Mouse (Mus musculus) telencephalon, adult 2 months (tissue): ENCODE data around the gene Gm10840.
"Not testable (repeated sequence)": the region's sequence is repeated elsewhere in the genome, so short reads cannot be mapped to it uniquely, and the experiment has no call there.

ENCODE experiments used
- DNase-seq: peaks from one replicate; pipeline ENCODE4 v3.0.0-alpha.2; 2011; ENCODE audit warnings: low read depth, low spot score

Gm10840 gene

DNA sequence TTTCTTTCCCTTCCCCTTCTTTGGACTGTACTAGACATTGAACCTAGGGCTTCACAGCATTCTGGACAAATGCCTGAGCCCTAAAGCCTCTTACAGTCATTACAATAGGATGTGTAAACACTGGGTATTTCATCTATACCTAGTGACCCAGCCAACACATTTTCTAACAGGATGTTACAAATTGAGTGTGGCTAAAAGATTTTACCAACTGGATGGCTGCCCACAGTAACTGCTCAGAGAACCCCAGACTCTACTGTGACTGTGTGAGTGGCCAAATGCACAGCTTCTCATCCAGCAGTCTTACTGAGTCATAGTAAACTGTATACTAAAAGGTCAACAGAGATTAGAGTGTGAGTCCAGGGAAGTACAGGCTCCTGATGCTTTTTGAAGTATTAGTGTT lies 34.7 kb downstream of the Gm10840 start:
- no peak for DNase-seq

DNA sequence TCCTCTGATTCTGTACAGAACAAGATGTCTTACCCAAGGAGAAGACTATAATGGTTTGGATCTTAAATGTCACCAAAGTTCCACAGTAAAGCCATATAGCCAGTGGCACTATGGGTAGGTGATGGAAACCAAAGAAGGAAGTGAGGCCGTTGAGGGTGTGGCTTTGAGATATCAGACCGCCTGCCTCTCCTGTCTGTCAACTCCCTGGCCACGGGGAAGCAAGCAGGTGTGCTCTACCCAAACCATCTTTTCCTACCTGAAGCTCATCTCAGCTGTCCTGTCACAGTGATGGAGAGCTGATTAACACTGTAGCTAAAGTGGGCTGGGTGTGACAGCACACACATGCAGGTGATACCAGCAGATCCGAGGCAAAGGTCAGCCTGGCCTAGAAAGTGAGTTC lies 37.6 kb downstream of the Gm10840 start:
- no peak for DNase-seq

DNA sequence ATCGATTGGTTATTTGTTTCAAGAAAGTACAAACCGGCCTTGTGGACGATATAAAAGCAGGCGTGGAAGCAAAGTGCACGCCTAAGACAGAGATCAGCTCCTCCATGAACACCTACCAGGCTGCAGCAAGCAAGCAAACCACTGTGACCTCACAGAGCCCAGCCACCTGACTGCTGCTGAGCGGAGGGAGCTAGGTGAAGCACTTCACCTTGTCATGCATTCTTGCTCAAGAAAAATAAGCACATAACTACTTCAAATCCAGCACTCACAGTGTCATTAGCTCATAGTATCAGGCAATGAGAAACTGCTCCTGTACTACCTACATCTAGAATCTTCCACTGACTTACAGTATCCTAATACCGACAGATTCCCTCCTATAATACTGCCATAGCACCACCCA lies 39.3 kb downstream of the Gm10840 start:
- DNase-seq: not testable (repeated sequence)

DNA sequence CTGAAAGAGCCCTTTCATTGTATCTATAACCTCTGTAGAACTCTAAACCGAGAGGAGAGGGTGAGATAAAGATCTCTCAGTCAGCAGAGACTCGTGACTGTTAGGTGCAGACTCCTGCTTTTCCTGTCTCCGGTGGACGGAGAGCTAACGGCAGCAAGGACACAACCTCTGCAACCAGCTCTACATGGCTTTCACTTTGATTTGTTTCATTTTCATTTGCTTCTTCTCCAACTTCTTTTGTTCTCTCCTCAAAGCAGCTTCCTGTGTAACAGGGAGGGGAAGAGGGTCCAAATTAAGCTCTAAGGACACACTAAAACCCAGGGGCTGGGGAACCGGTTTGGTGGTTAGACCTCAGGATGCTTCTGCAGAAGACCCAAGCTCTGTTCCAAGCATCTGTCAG lies 40.1 kb downstream of the Gm10840 start:
- no peak for DNase-seq

DNA sequence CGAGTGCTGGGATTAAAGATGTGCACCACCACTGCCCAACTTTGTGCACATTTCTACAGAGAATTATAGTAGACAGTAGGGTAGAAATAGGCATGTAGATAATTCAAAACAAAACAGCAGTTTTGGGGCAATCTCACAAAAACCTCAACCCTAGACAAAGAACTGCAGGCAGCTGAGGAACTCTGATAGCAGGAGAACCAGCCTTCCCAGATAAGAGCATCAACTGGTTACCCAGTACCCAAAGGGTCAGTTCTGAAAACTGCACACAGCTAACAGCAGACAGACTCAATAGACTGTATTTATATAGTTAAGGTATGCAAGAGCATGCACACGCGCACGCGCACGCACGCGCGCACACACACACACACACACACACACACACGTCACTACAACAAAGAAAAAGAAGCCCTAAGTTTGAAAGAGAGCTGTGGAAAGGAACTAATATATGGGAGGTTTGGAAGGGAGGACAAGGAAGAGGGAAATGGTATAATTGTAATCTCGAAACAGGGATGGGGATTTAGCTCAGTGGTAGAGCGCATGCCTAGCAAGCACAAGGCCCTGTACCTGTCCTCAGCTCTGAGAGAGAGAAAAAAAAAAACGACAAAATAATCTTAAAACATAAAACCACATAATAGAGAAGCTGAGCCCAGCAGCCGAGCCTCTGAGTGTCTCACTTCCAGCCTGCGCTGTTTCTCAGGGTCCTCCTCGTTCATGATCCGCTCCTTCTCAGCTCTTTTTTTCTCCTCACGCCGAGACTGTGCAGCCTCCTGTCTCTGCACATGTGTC lies 40.9 kb downstream of the Gm10840 start:
- no peak for DNase-seq

DNA sequence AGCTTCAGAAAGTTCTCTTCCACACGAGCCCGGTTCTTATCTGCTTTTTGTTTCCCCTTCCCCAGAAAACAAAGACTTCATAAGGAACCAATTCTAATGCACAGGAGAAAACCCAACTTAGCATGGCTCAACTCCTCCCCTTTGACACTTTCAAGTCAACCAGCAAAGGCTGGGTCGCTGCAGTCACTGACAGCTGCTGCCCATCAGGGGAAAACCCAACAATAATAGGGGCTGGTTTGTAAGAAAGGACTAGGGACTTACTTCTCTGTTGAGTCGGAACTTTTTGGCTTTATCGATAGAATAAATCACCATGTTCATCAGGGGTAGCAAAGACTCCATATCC lies 41.4 kb downstream of the Gm10840 start, which contains the start of gene Strada:
Strada (minus strand) TSS at position 46 of the 343 bp plus-strand sequence.
- no peak for DNase-seq
